Mouse (Mus musculus): ENCODE measurements around the gene Kdm6b. TPM values are rescaled to one million over a fixed set of nuclear protein-coding genes. Genes with fewer than 3 reads are reported as not detected.

Kdm6b gene
- polyA plus RNA-seq, 2 experiments: 23.7 to 31.4 TPM

DNA sequence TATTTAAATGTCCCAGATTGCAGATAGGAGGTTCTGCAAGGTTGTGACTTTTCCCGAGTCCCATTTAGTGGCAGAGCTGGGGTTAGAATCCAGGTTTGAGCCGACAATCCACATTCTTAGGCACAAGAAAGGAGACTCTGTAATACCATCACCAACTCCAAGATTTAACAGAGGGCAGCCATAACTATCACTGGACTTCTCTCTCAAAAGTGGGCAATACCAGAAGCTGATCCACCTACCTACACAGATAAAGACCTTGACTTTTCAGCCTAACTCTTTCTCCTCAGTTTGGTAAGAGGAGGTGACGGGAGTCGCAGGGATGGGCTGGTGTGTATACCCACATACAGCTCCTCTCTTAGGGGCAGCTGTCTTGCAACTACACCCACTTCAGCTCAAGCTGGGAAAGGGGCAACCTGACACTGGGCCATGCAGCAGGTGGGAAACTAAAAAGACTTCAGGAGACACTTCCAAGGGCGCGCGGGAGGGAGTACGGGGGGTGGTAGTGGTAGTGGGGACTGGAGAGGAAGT lies 3.5 kb upstream of the Kdm6b start:
- Histone ChIP-seq H3K27me3 (ENCODE audit: control insufficient read depth, insufficient read depth, low read length) (peaks cover 12% of the 10 kb centered on the region; the same call in 1 of the 2 replicates), H3K4me1 (ENCODE audit: control insufficient read depth, insufficient read depth, low read length) (peaks cover 57% of the 10 kb centered on the region), H3K4me3 (replicated peaks; ENCODE audit: low read length) (peak overlapping the region; percentile 76), H3K9ac (ENCODE audit: low read depth, low read length, severe bottlenecking) (peak overlapping the region; percentile 37), H3K36me3 (ENCODE audit: control insufficient read depth, insufficient read depth, low read length) (peaks cover 14% of the 10 kb centered on the region), H3K27ac (replicated peaks; ENCODE audit: low read depth, low read length) (peak overlapping the region; percentile 96), H3K4me2 (replicated peaks; ENCODE audit: low read depth, low read length, severe bottlenecking) (peak overlapping the region; percentile 81), H3K9me3 (ENCODE audit: control insufficient read depth, low read length) (no peaks in the 10 kb centered on the region)
- no peak for TF ChIP-seq POLR2A (IDR thresholded peaks at IDR 0.05; ENCODE audit: borderline replicate concordance, extremely low read depth, insufficient read depth, insufficient read length)
- 5% methylated on average over 8 of the region's 8 CpGs for WGBS
- DNase-seq (ENCODE audit: low spot score) (no peak), ATAC-seq (ENCODE audit: low FRiP score, low read depth) (no peak)

DNA sequence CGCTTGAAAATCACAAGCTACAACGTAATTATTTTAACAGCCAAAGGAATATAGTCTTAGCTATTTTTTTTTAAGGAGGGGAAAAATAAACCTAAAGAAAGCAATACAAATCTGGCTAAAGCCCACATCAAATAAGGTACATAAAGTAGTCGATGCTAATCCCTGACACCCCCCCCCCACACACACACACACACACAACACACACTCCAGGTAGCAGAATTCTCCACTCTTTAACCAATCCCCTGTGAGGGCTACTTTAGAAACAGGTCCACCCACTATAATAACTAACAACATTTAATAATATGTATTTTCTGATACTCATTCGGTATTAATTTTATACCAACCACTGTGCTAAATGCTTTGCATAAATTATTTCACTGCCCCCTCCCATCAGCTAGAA lies 3.0 kb upstream of the Kdm6b start:
- H3K4me2 ChIP-seq (replicated peaks; ENCODE audit: low read depth, low read length, severe bottlenecking): peak overlapping the region; percentile 81
- peak overlapping the region; percentile 37 for H3K9ac ChIP-seq (ENCODE audit: low read depth, low read length, severe bottlenecking)
- peaks cover 11% of the 10 kb centered on the region; the same call in 1 of the 2 replicates for H3K27me3 ChIP-seq (ENCODE audit: control insufficient read depth, insufficient read depth, low read length)
- peak overlapping the region; percentile 96 for H3K27ac ChIP-seq (replicated peaks; ENCODE audit: low read depth, low read length)
- no peaks in the 10 kb centered on the region for H3K9me3 ChIP-seq (ENCODE audit: control insufficient read depth, low read length)
- no peak for DNase-seq (ENCODE audit: low spot score)
- H3K4me3 ChIP-seq (replicated peaks; ENCODE audit: low read length): peak overlapping the region; percentile 76
- TF ChIP-seq POLR2A (IDR thresholded peaks at IDR 0.05; ENCODE audit: borderline replicate concordance, extremely low read depth, insufficient read depth, insufficient read length): no peak
- WGBS: under 1% methylated on average over 4 of the region's 4 CpGs
- peaks cover 18% of the 10 kb centered on the region for H3K36me3 ChIP-seq (ENCODE audit: control insufficient read depth, insufficient read depth, low read length)
- H3K4me1 ChIP-seq (ENCODE audit: control insufficient read depth, insufficient read depth, low read length): peaks cover 61% of the 10 kb centered on the region
- no peak for ATAC-seq (ENCODE audit: low FRiP score, low read depth)

DNA sequence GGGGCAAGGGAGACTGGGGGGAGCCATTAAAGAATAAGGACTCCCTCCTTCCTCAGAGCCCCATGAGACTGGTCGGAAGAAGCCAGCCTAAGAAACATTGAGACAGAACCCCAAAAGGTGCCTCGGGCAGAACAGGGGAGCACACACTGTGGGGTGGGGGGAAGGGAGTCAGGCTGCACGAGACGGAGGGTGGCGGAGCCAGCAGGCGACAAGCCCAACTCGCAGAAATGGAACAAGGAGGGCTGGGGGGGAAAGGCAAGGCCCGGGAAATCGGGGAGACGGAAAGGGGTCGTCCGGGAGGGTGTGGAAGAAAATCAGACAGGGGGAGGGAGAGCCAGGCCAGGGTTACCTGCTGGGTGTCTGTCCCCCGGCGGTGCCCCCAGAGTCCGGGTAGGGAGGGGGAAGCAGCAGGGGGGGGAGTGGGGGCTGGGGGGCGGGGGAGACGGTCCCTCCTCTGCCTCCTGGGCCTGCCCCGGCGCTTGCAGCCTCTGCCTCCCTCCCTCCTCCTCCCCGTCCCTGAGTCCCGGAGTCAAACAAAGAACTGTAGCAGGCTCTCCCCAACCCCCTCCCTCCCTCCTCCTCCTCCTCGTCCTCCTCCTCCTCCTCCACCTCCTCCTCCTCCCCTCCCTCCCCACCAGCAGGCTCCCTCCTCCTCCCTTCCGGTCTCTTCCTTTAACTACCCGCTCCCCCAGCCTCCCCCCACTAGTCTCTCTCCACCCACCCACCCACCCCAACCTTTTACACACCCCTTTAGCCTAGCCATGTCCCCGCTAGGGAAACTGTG lies 2.4 kb upstream of the Kdm6b start:
- Histone ChIP-seq H3K4me2 (replicated peaks; ENCODE audit: low read depth, low read length, severe bottlenecking) (peak overlapping the region; percentile 81), H3K27me3 (ENCODE audit: control insufficient read depth, insufficient read depth, low read length) (peaks cover 4% of the 10 kb centered on the region; the same call in 1 of the 2 replicates), H3K9me3 (ENCODE audit: control insufficient read depth, low read length) (no peaks in the 10 kb centered on the region), H3K4me1 (ENCODE audit: control insufficient read depth, insufficient read depth, low read length) (peaks cover 57% of the 10 kb centered on the region), H3K36me3 (ENCODE audit: control insufficient read depth, insufficient read depth, low read length) (peaks cover 18% of the 10 kb centered on the region), H3K4me3 (replicated peaks; ENCODE audit: low read length) (peak overlapping the region; percentile 76), H3K27ac (replicated peaks; ENCODE audit: low read depth, low read length) (peak overlapping the region; percentile 98), H3K9ac (ENCODE audit: low read depth, low read length, severe bottlenecking) (peak overlapping the region; percentile 94)
- peak; percentile 85 for DNase-seq (ENCODE audit: low spot score)
- 0% methylated on average over 13 of the region's 25 CpGs for WGBS
- ATAC-seq (ENCODE audit: low FRiP score, low read depth): peak; percentile 11; the same call in 1 of the 2 replicates
- 0 out of 2 replicates have a peak, but pooled peaks have one; percentile 19 for TF ChIP-seq POLR2A (IDR thresholded peaks at IDR 0.05; ENCODE audit: borderline replicate concordance, extremely low read depth, insufficient read depth, insufficient read length)

DNA sequence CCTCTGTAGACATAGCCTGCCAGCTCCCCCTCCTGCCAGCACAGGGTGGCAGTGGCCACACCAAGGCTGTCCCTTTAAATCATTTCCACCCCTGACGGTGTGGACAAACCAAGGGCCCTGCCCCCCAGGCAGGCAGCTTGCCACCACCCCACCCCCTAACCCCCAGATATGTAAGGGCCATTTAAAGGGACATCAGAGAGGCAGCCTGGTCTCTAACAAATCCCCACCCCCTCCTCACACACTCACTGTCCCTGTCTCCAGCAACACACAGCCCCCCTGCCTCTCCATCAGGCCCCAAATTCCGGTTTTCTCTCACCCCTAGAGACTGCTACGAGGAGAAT lies 1.8 kb upstream of the Kdm6b start:
- H3K4me3 ChIP-seq (replicated peaks; ENCODE audit: low read length): peak overlapping the region; percentile 76
- H3K27me3 ChIP-seq (ENCODE audit: control insufficient read depth, insufficient read depth, low read length): no peaks in the 10 kb centered on the region
- H3K9ac ChIP-seq (ENCODE audit: low read depth, low read length, severe bottlenecking): peak overlapping the region; percentile 94
- WGBS: 2% methylated on average over 3 of the region's 3 CpGs
- no peaks in the 10 kb centered on the region for H3K9me3 ChIP-seq (ENCODE audit: control insufficient read depth, low read length)
- TF ChIP-seq POLR2A (IDR thresholded peaks at IDR 0.05; ENCODE audit: borderline replicate concordance, extremely low read depth, insufficient read depth, insufficient read length): no peak
- DNase-seq (ENCODE audit: low spot score) (peak; percentile 65), ATAC-seq (ENCODE audit: low FRiP score, low read depth) (no peak)
- peaks cover 53% of the 10 kb centered on the region for H3K4me1 ChIP-seq (ENCODE audit: control insufficient read depth, insufficient read depth, low read length)
- H3K36me3 ChIP-seq (ENCODE audit: control insufficient read depth, insufficient read depth, low read length): peaks cover 18% of the 10 kb centered on the region
- peak overlapping the region; percentile 98 for H3K27ac ChIP-seq (replicated peaks; ENCODE audit: low read depth, low read length)
- H3K4me2 ChIP-seq (replicated peaks; ENCODE audit: low read depth, low read length, severe bottlenecking): peak overlapping the region; percentile 81

DNA sequence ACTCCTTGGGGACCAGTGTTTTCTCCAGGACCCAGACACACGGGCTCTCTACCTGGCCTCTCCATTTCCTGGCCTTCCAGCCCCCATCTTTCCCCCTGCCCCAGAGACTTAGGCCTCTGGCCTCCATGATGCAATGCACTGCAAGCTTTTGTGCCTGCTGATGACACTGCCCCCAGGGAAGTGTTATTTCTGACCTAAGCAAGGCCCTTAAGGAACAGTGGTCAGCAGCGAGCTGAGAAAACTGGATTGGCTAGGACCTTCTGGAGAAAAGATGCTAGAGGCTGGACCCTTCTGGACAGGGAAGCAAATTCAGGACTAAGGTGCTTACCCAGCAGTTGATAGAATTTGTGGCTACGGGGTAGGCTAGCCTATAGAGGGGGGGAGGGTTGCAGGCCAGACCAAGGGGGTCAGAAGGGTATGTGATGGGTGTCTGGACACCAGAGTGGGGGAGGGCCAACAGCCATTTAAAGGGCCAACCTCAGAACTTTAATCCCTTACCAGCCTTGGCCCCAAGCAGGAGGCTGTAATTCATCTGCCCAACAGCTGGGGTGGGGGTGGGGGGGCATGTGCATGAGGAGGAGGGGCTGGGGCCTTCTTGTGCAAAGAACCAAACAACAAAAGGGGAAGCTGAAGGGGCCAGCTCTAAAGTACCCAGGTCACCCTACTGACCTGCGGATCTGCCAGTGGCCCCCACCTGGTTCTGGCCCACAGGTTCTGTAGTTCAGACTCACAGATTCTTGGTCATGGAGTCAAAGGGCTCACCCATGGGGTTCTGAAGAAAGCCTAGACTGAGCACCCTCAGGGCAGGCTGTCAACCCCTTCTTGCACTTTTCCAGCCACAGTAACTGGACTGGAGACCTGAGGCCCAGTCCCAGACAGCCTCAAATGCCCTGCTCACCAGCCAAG lies 1.2 kb upstream of the Kdm6b start:
- Histone ChIP-seq H3K27me3 (ENCODE audit: control insufficient read depth, insufficient read depth, low read length) (no peaks in the 10 kb centered on the region), H3K4me2 (replicated peaks; ENCODE audit: low read depth, low read length, severe bottlenecking) (peak overlapping the region; percentile 81), H3K4me3 (replicated peaks; ENCODE audit: low read length) (peak overlapping the region; percentile 76), H3K9ac (ENCODE audit: low read depth, low read length, severe bottlenecking) (peak overlapping the region; percentile 94), H3K9me3 (ENCODE audit: control insufficient read depth, low read length) (no peaks in the 10 kb centered on the region), H3K4me1 (ENCODE audit: control insufficient read depth, insufficient read depth, low read length) (peaks cover 49% of the 10 kb centered on the region), H3K27ac (replicated peaks; ENCODE audit: low read depth, low read length) (peak overlapping the region; percentile 98), H3K36me3 (ENCODE audit: control insufficient read depth, insufficient read depth, low read length) (peaks cover 18% of the 10 kb centered on the region)
- ATAC-seq (ENCODE audit: low FRiP score, low read depth): no peak
- 10% methylated on average over 4 of the region's 4 CpGs for WGBS
- DNase-seq (ENCODE audit: low spot score): no peak
- TF ChIP-seq POLR2A (IDR thresholded peaks at IDR 0.05; ENCODE audit: borderline replicate concordance, extremely low read depth, insufficient read depth, insufficient read length): no peak
